Mouse (Mus musculus) liver, adult 2 months (tissue): ENCODE measurements around the gene Gdap1l1. TPM values are rescaled to one million over a fixed set of nuclear protein-coding genes. Genes with fewer than 3 reads are reported as not detected.
"Not testable (repeated sequence)": the region's sequence is repeated elsewhere in the genome, so short reads cannot be mapped to it uniquely, and the experiment has no call there.

ENCODE experiments used
- DNase-seq: peaks from one replicate; pipeline ENCODE4 v3.0.0-alpha.2; 2011; ENCODE audit warnings: low read depth, low spot score; ENCODE audit errors: extremely low read depth
- H3K27ac ChIP-seq: fragments of 200-500 bp; replicated peaks from 2 replicates; pipeline ENCODE4 v1.5.1; 2012; ENCODE audit warnings: low read depth, mild to moderate bottlenecking, control low read depth, inconsistent platforms, low read length; ENCODE audit not compliant: insufficient read depth
- H3K27me3 ChIP-seq: fragments of 200-500 bp; 2 replicates; pipeline ENCODE4 v1.6.1; 2012; ENCODE audit warnings: mild to moderate bottlenecking, moderate library complexity, low read length, inconsistent platforms; ENCODE audit not compliant: control insufficient read depth, insufficient read depth
- H3K36me3 ChIP-seq: fragments of 200-500 bp; 2 replicates; pipeline ENCODE4 v1.6.1; 2012; ENCODE audit warnings: low read length, inconsistent platforms; ENCODE audit not compliant: control insufficient read depth, insufficient read depth
- H3K4me1 ChIP-seq: fragments of 200-500 bp; 2 replicates; pipeline ENCODE4 v1.6.1; 2011; ENCODE audit warnings: low read length; ENCODE audit not compliant: control insufficient read depth, insufficient read depth
- H3K4me3 ChIP-seq: fragments of 200-500 bp; 2 replicates; pipeline ENCODE4 v1.5.1; 2011; ENCODE audit warnings: low read depth, mild to moderate bottlenecking, control low read depth, low read length, moderate library complexity; ENCODE audit not compliant: insufficient read depth
- H3K79me2 ChIP-seq: fragments of 200-500 bp; 2 replicates; pipeline ENCODE4 v1.6.1; 2012; ENCODE audit warnings: inconsistent platforms, mild to moderate bottlenecking, low read length, moderate library complexity; ENCODE audit not compliant: control insufficient read depth, insufficient read depth
- H3K9ac ChIP-seq: fragments of 200-500 bp; 2 replicates; pipeline ENCODE4 v1.6.1; 2012; ENCODE audit warnings: low read depth, mild to moderate bottlenecking, control low read depth, inconsistent platforms, low read length
- CTCF ChIP-seq: fragments of 200-500 bp; IDR thresholded peaks from 2 replicates; pipeline ENCODE4 v1.5.1; 2011; ENCODE audit warnings: low read depth, low read length, control low read depth
- POLR2A ChIP-seq: fragments of 200-500 bp; IDR thresholded peaks from 2 replicates; pipeline ENCODE4 v1.6.1; 2011; ENCODE audit warnings: low read length, control low read depth; ENCODE audit not compliant: insufficient read depth; ENCODE audit errors: extremely low read depth
- WGBS: fragments of 180-500 bp; shearing (Covaris S2); methylation state at CpG from one replicate; pipeline ENCODE4 v1.1.7; 2018; 5-methylcytosine and 5-hydroxymethylcytosine counted together
- polyA plus RNA-seq: library from polyadenylated mRNA; depleted of rRNA; stranded (reverse); fragments of >200 nt; gene quantifications from 2 replicates; pipeline ENCODE4 v1.2.3, GENCODE M21; 2012
- total RNA-seq: library from RNA; depleted of rRNA; stranded (reverse); fragments of >200 nt; gene quantifications from 2 replicates; pipeline ENCODE4 v1.2.3, GENCODE M21; 2014

Gene Gdap1l1
- total and polyA plus RNA-seq, 2 experiments = not detected

- no peak overlapping the region for H3K27ac ChIP-seq
- 61% methylated on average over 6 of the region's 6 CpGs for WGBS
- H3K79me2 ChIP-seq = no peaks in the 10 kb centered on the region
- no peaks in the 10 kb centered on the region for H3K27me3 ChIP-seq
- no peak for DNase-seq
- H3K4me3 ChIP-seq = no peak overlapping the region
- TF ChIP-seq POLR2A (no peak), CTCF (no peak)
- H3K36me3 ChIP-seq = no peaks in the 10 kb centered on the region
- H3K4me1 ChIP-seq = no peaks in the 10 kb centered on the region
- H3K9ac ChIP-seq = no peak overlapping the region
These were observed 12.5 kb downstream of the Gdap1l1 start for GRCm38 (mm10) chr2:163450668-163451295.

- Histone ChIP-seq H3K4me3 (no peak overlapping the region), H3K79me2 (no peaks in the 10 kb centered on the region), H3K27ac (no peak overlapping the region), H3K27me3 (no peaks in the 10 kb centered on the region), H3K9ac (no peak overlapping the region), H3K36me3 (no peaks in the 10 kb centered on the region), H3K4me1 (no peaks in the 10 kb centered on the region)
- peak; percentile 49 for DNase-seq
- TF ChIP-seq CTCF (peak; percentile 36; the same call in 1 of the 2 replicates), POLR2A (no peak)
- WGBS = 80% methylated on average over 6 of the region's 6 CpGs
These were observed 14.5 kb downstream of the Gdap1l1 start for GRCm38 (mm10) chr2:163452738-163453137.

GRCm38 (mm10) chr2:163453378-163453777 is 15.1 kb downstream of the Gdap1l1 start:
- H3K4me3 ChIP-seq = no peak overlapping the region
- no peak overlapping the region for H3K27ac ChIP-seq
- no peaks in the 10 kb centered on the region for H3K36me3 ChIP-seq
- no peak for TF ChIP-seq POLR2A
- no peak for TF ChIP-seq CTCF
- H3K27me3 ChIP-seq = no peaks in the 10 kb centered on the region
- H3K4me1 ChIP-seq = no peaks in the 10 kb centered on the region
- no peaks in the 10 kb centered on the region for H3K79me2 ChIP-seq
- no peak overlapping the region for H3K9ac ChIP-seq
- WGBS = 88% methylated on average over 13 of the region's 13 CpGs
- no peak for DNase-seq

DNA sequence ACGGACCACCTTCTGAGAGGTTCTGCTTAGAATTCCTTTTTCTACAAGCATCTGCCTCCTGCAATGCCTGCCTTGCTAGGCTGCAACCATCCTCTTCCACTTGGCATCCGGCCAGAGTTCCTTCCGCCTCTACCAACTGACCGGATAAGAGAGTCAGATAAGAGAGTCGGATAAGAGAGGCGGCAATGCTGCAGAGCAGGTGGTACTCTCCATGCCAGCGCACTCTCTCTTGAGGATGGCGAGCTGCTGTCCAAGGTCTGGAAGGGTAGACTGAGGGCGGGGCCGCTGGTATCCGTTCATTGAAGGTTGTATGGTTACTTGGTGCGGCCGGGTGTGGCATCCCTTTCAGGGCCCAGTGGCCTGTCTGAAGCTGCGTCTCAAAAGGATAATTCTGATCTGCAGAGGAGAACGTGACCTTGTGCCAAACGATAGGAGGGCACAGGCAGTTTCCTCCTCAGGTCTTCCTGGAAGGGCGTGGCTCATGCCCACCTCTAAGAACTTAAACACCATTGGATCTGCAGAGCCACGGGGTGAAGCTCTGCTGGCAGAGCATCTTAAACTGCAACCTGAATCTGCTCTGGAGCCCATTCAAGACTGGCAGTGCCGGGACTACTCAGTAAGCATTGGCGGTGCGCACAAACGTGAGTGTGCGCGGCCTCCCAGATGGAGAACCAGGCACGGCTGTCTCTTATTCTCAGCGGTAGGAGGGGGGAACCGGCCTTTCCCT is 20.4 kb downstream of the Gdap1l1 start:
- WGBS = 35% methylated on average over 27 of the region's 27 CpGs
- H3K9ac ChIP-seq = no peak overlapping the region
- no peaks in the 10 kb centered on the region for H3K36me3 ChIP-seq

GRCm38 (mm10) chr2:163459380-163459779 is 21.1 kb downstream of the Gdap1l1 start:
- Histone ChIP-seq H3K9ac (no peak overlapping the region), H3K27me3 (no peaks in the 10 kb centered on the region), H3K27ac (no peak overlapping the region), H3K4me1 (no peaks in the 10 kb centered on the region), H3K4me3 (no peak overlapping the region), H3K79me2 (no peaks in the 10 kb centered on the region), H3K36me3 (no peaks in the 10 kb centered on the region)
- 37% methylated on average over 10 of the region's 10 CpGs for WGBS
- TF ChIP-seq POLR2A (no peak), CTCF (no peak)
- DNase-seq = no peak

More for the DNA sequence above, 20.4 kb downstream of the Gdap1l1 start:
- Histone ChIP-seq H3K4me3 (no peak overlapping the region), H3K79me2 (no peaks in the 10 kb centered on the region), H3K27me3 (no peaks in the 10 kb centered on the region), H3K4me1 (no peaks in the 10 kb centered on the region), H3K27ac (no peak overlapping the region)
- DNase-seq = no peak
- TF ChIP-seq CTCF (no peak), POLR2A (no peak)

DNA sequence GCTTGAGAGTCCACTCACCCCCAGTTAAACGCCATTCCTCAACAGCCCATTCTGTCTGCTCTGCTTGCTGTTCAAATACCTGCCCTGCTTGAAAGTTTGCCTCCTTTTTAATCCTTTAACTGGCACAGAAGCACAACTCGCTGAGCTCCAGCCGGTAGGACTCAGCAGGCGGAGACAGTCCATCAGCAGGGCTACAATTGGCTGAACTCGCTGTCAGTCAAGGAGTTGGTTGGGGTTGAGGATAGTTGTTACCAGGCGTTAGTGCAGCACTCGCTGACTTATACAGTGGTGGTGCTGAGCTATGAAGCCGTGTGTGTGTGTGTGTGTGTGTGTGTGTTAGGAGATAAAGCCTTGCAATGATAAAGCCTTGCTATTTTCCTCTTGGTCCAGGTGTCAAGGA is 22.3 kb downstream of the Gdap1l1 start:
- H3K36me3 ChIP-seq = no peaks in the 10 kb centered on the region
- no peaks in the 10 kb centered on the region for H3K79me2 ChIP-seq
- no peak for TF ChIP-seq CTCF
- no peak for TF ChIP-seq POLR2A
- no peak for DNase-seq
- H3K4me3 ChIP-seq = no peak overlapping the region
- H3K4me1 ChIP-seq = peaks cover 2% of the 10 kb centered on the region; the same call in 1 of the 2 replicates
- no peak overlapping the region for H3K27ac ChIP-seq
- H3K27me3 ChIP-seq = no peaks in the 10 kb centered on the region
- 89% methylated on average over 8 of the region's 8 CpGs for WGBS
- no peak overlapping the region for H3K9ac ChIP-seq

GRCm38 (mm10) chr2:163461307-163461706 is 23.0 kb downstream of the Gdap1l1 start:
- H3K4me1 ChIP-seq, H3K9ac ChIP-seq, H3K36me3 ChIP-seq, H3K79me2 ChIP-seq, DNase-seq, H3K4me3 ChIP-seq, H3K27me3 ChIP-seq, H3K27ac ChIP-seq: not testable (repeated sequence)
- 93% methylated on average over 9 of the region's 9 CpGs for WGBS
